ENCODE assay signal across 20 mouse cellular contexts in genomic region chr17:45473667-45474066, GRCm38 (mm10). TPM values are rescaled to one million over a fixed set of nuclear protein-coding genes. Genes with fewer than 3 reads are reported as not detected.
"Had no signal": no experiment of that assay in that cellular context is flagged by ENCODE, and none has a peak within 500 bp of the region (broad histone marks: within the 10 kb centered on the region; RNA-seq: fewer than 3 reads in every experiment).

No protein-coding gene starts in this region.

- H3K9me3 ChIP-seq: limb, embryonic 13.5 days; midbrain, embryonic 13.5 days; neural tube, embryonic 15.5 days had no signal

- H3K9ac ChIP-seq: liver, embryonic 14.5 days; neural tube, embryonic 15.5 days had no signal

- H3K27ac ChIP-seq: limb, embryonic 13.5 days; liver, embryonic 14.5 days; midbrain, embryonic 13.5 days; stomach, postnatal 0 days had no signal

- DNase-seq: kidney, adult 11 months; kidney, postnatal 10 days; layer of hippocampus, adult 9-11 months; layer of hippocampus, postnatal 36 days; left cerebral cortex, postnatal 4 days; lung, adult 18-20 months; right cerebral cortex, adult 18-20 months; right cerebral cortex, postnatal 25 days; thymus, adult 2 months; thymus, postnatal 25 days had no signal

- H3K36me3 ChIP-seq: limb, embryonic 13.5 days; midbrain, embryonic 13.5 days; neural tube, embryonic 15.5 days had no signal

RNA-seq across cellular contexts. Expression of gene Spats1, which starts 1.5 kb away (rescaled TPM):
- total RNA-seq: liver, adult 2 months; megakaryocyte-erythroid progenitor cell, adult 5-6 weeks had no signal
- polyA plus RNA-seq: large intestine, adult 2 months; liver, adult 2 months; small intestine, adult 2 months had no signal

RNA-seq across cellular contexts. Expression of gene Tcte1, which starts 49.6 kb away (rescaled TPM):
- total RNA-seq: liver, adult 2 months; megakaryocyte-erythroid progenitor cell, adult 5-6 weeks had no signal
- polyA plus RNA-seq: liver, adult 2 months; liver, embryonic 14.5 days; myocyte had no signal
